In genomic region chr19:44310814-44311213, GRCm38 (mm10) we compare ENCODE assay signal across 20 mouse cellular contexts. TPM values are rescaled to one million over a fixed set of nuclear protein-coding genes. Genes with fewer than 3 reads are reported as not detected.
DNase-seq lines count a peak whose midpoint lies in the region; ATAC-seq and TF ChIP-seq lines count a peak whose summit lies in the region.
"Had no signal": no experiment of that assay in that cellular context is flagged by ENCODE, and none has a peak within 500 bp of the region (broad histone marks: within the 10 kb centered on the region; RNA-seq: fewer than 3 reads in every experiment).

No protein-coding gene starts in this region.

- H3K27me3 ChIP-seq in hindbrain, embryonic 13.5 days = no peaks in the 10 kb centered on the region
- no peaks in the 10 kb centered on the region for H3K27me3 ChIP-seq in hindbrain, postnatal 0 days (ENCODE audit: insufficient read depth, low read length)
- H3K27me3 ChIP-seq in neural tube, embryonic 11.5 days (ENCODE audit: control insufficient read depth, insufficient read depth, low read length) = no peaks in the 10 kb centered on the region
- no peaks in the 10 kb centered on the region for H3K27me3 ChIP-seq in MEL (ENCODE audit: control insufficient read depth in 1 of 2, insufficient read depth in 2 of 2, low read length in 2 of 2)
- no peaks in the 10 kb centered on the region for H3K27me3 ChIP-seq in neural tube, embryonic 13.5 days
- H3K27me3 ChIP-seq: CH12.LX; heart, embryonic 13.5 days; hindbrain, embryonic 12.5 days; midbrain, embryonic 12.5 days had no signal

- TF ChIP-seq RAD21 in MEL (IDR thresholded peaks at IDR 0.05; ENCODE audit: low read depth, low read length) = no peak

- no peaks in the 10 kb centered on the region for H3K9me3 ChIP-seq in hindbrain, embryonic 13.5 days
- H3K9me3 ChIP-seq in hindbrain, postnatal 0 days (ENCODE audit: low read length) = no peaks in the 10 kb centered on the region
- H3K9me3 ChIP-seq in neural tube, embryonic 11.5 days (ENCODE audit: control insufficient read depth, low read length) = no peaks in the 10 kb centered on the region
- no peaks in the 10 kb centered on the region for H3K9me3 ChIP-seq in MEL (replicated peaks; ENCODE audit: insufficient read depth, low read length)
- H3K9me3 ChIP-seq in neural tube, embryonic 13.5 days = no peaks in the 10 kb centered on the region
- H3K9me3 ChIP-seq: heart, embryonic 13.5 days; hindbrain, embryonic 12.5 days; midbrain, embryonic 12.5 days had no signal

- H3K79me2 ChIP-seq in MEL (ENCODE audit: control insufficient read depth, insufficient read depth, low read length, poor library complexity) = no peaks in the 10 kb centered on the region

- no peak for ATAC-seq in hindbrain, embryonic 13.5 days (ENCODE audit: low FRiP score)
- no peak for ATAC-seq in hindbrain, postnatal 0 days
- ATAC-seq in neural tube, embryonic 11.5 days (ENCODE audit: insufficient read depth, low FRiP score, low TSS enrichment) = no peak
- no peak for ATAC-seq in neural tube, embryonic 13.5 days (ENCODE audit: low read depth)

- TF ChIP-seq EP300 in MEL (IDR thresholded peaks at IDR 0.05; ENCODE audit: low read depth in 1 of 2, low read length in 2 of 2) = no peak

- H3K4me3 ChIP-seq in hindbrain, embryonic 13.5 days = no peak overlapping the region
- H3K4me3 ChIP-seq in hindbrain, postnatal 0 days (ENCODE audit: low read length) = no peak overlapping the region
- no peak overlapping the region for H3K4me3 ChIP-seq in neural tube, embryonic 11.5 days (ENCODE audit: low read depth, low read length)
- H3K4me3 ChIP-seq in MEL (ENCODE audit: control insufficient read depth in 1 of 2, insufficient read depth in 1 of 2, low read depth in 2 of 2, low read length in 2 of 2) = no peak overlapping the region
- no peak overlapping the region for H3K4me3 ChIP-seq in neural tube, embryonic 13.5 days
- H3K4me3 ChIP-seq: heart, embryonic 13.5 days; hindbrain, embryonic 12.5 days; midbrain, embryonic 12.5 days had no signal

- H3K4me2 ChIP-seq in hindbrain, embryonic 13.5 days = no peak overlapping the region
- no peak overlapping the region for H3K4me2 ChIP-seq in hindbrain, postnatal 0 days (ENCODE audit: low read depth, low read length)
- no peak overlapping the region for H3K4me2 ChIP-seq in neural tube, embryonic 11.5 days (ENCODE audit: low read depth)
- H3K4me2 ChIP-seq in neural tube, embryonic 13.5 days = peak overlapping the region; percentile 13; the same call in 1 of the 2 replicates
- H3K4me2 ChIP-seq: heart, embryonic 13.5 days; hindbrain, embryonic 12.5 days; midbrain, embryonic 12.5 days had no signal

- no peak for DNase-seq in hindbrain, postnatal 0 days (ENCODE audit: low spot score)
- no peak for DNase-seq in neural tube, embryonic 11.5 days (ENCODE audit: low spot score)
- DNase-seq in neural tube, embryonic 10.5 days (ENCODE audit: extremely low spot score, low spot score) = no peak
- peak; percentile 29 for DNase-seq in MEL (ENCODE audit: low read depth, low spot score)
- DNase-seq in embryo, embryonic 11 days = no peak
- DNase-seq: adrenal gland, postnatal 14 days; cerebellum, postnatal 10 days; gastrocnemius, postnatal 10 days; kidney, adult 9 months; left cerebral cortex, postnatal 4 days; lung, postnatal 14 days; thymus, adult 18-20 months had no signal

- WGBS in hindbrain, embryonic 13.5 days = 19% methylated on average over 5 of the region's 5 CpGs
- 25% methylated on average over 5 of the region's 5 CpGs for WGBS in hindbrain, postnatal 0 days
- WGBS in neural tube, embryonic 11.5 days = 40% methylated on average over 5 of the region's 5 CpGs
- WGBS in neural tube, embryonic 13.5 days = 18% methylated on average over 5 of the region's 5 CpGs

- H3K9ac ChIP-seq in hindbrain, embryonic 13.5 days = no peak overlapping the region
- no peak overlapping the region for H3K9ac ChIP-seq in hindbrain, postnatal 0 days (replicated peaks; ENCODE audit: low read length)
- H3K9ac ChIP-seq in neural tube, embryonic 11.5 days (ENCODE audit: low read length) = no peak overlapping the region
- no peak overlapping the region for H3K9ac ChIP-seq in MEL (ENCODE audit: control insufficient read depth, low read depth, low read length, poor library complexity, severe bottlenecking)
- 0 out of 2 replicates have a peak overlapping the region, but pooled peaks have one; percentile 8 for H3K9ac ChIP-seq in neural tube, embryonic 13.5 days
- H3K9ac ChIP-seq: heart, embryonic 13.5 days; hindbrain, embryonic 12.5 days; liver, embryonic 14.5 days; midbrain, embryonic 12.5 days had no signal

- H3K27ac ChIP-seq in hindbrain, embryonic 13.5 days = peak overlapping the region; percentile 55; the same call in 1 of the 2 replicates
- no peak overlapping the region for H3K27ac ChIP-seq in hindbrain, postnatal 0 days
- peak overlapping the region; percentile 65; the same call in 1 of the 2 replicates for H3K27ac ChIP-seq in neural tube, embryonic 11.5 days (ENCODE audit: low read depth, low read length)
- H3K27ac ChIP-seq in MEL (ENCODE audit: control insufficient read depth, low read depth, low read length) = no peak overlapping the region
- peak overlapping the region; percentile 71; the same call in 1 of the 2 replicates for H3K27ac ChIP-seq in neural tube, embryonic 13.5 days (replicated peaks)
- H3K27ac ChIP-seq: liver, embryonic 14.5 days had no signal

- peaks cover 29% of the 10 kb centered on the region for H3K36me3 ChIP-seq in hindbrain, embryonic 13.5 days
- H3K36me3 ChIP-seq in hindbrain, postnatal 0 days (ENCODE audit: insufficient read depth, low read length) = peaks cover 6% of the 10 kb centered on the region; the same call in 1 of the 2 replicates
- H3K36me3 ChIP-seq in neural tube, embryonic 11.5 days (ENCODE audit: control insufficient read depth, insufficient read depth, low read length) = peaks cover 7% of the 10 kb centered on the region
- peaks cover 7 to 11% of the 10 kb centered on the region in 2 experiments for H3K36me3 ChIP-seq in MEL (ENCODE audit: control insufficient read depth in 1 of 2, insufficient read depth in 2 of 2, low read length in 2 of 2)
- H3K36me3 ChIP-seq in neural tube, embryonic 13.5 days = peaks cover 33% of the 10 kb centered on the region

- TF ChIP-seq POLR2A in MEL (IDR thresholded peaks at IDR 0.05; ENCODE audit: control insufficient read depth in 1 of 2, insufficient read depth in 1 of 2, low read depth in 1 of 2, low read length in 2 of 2, poor library complexity in 1 of 2) = no peak

- H3K4me1 ChIP-seq in hindbrain, embryonic 13.5 days (replicated peaks) = peaks cover 33% of the 10 kb centered on the region
- peaks cover 3% of the 10 kb centered on the region; the same call in 1 of the 2 replicates for H3K4me1 ChIP-seq in hindbrain, postnatal 0 days (ENCODE audit: insufficient read depth, low read length)
- H3K4me1 ChIP-seq in neural tube, embryonic 11.5 days (ENCODE audit: control insufficient read depth, insufficient read depth, low read length) = peaks cover 10% of the 10 kb centered on the region; the same call in 1 of the 2 replicates
- peaks cover 2 to 15% of the 10 kb centered on the region in 2 experiments for H3K4me1 ChIP-seq in MEL (ENCODE audit: control insufficient read depth in 1 of 2, insufficient read depth in 2 of 2, low read length in 2 of 2)
- peaks cover 60% of the 10 kb centered on the region for H3K4me1 ChIP-seq in neural tube, embryonic 13.5 days (replicated peaks)

- no peak for TF ChIP-seq CTCF in hindbrain, postnatal 0 days (IDR thresholded peaks at IDR 0.05; ENCODE audit: low read depth)
- TF ChIP-seq CTCF in MEL (IDR thresholded peaks at IDR 0.05 in 2 of 3, conservative IDR thresholded peaks at IDR 0.05 in 1 of 3; ENCODE audit: control insufficient read depth in 1 of 3, insufficient read depth in 1 of 3, low read depth in 2 of 3, low read length in 3 of 3, poor library complexity in 1 of 3, severe bottlenecking in 1 of 3) = no peak

TF ChIP-seq in MEL, 35 proteins besides CTCF, POLR2A, EP300 and RAD21:
- TF ChIP-seq HCFC1 (IDR thresholded peaks at IDR 0.05; ENCODE audit: low read depth, low read length) (no peak), TAL1 (IDR thresholded peaks at IDR 0.05; ENCODE audit: low read length) (no peak), ZC3H11A (IDR thresholded peaks at IDR 0.05; ENCODE audit: low read depth, low read length) (no peak), MEF2A (IDR thresholded peaks at IDR 0.05; ENCODE audit: extremely low read depth, insufficient replicate concordance, low read depth, low read length, poor library complexity, severe bottlenecking) (no peak), JUND (IDR thresholded peaks at IDR 0.05; ENCODE audit: low read depth, low read length) (no peak), BHLHE40 (IDR thresholded peaks at IDR 0.05; ENCODE audit: borderline replicate concordance, low read depth, low read length) (0 out of 2 replicates have a peak, but pooled peaks have one; percentile 20), USF1 (IDR thresholded peaks at IDR 0.05; ENCODE audit: low read depth, low read length) (peak; percentile 73), CHD2 (IDR thresholded peaks at IDR 0.05; ENCODE audit: low read length) (no peak), ZNF384 (IDR thresholded peaks at IDR 0.05; ENCODE audit: low read depth, low read length) (peak; percentile 86)
TF ChIP-seq in MEL: peak in this region for 3.

RNA-seq across cellular contexts. Expression of gene Scd2, which starts 17.3 kb away (rescaled TPM):
- polyA plus RNA-seq in hindbrain, embryonic 13.5 days (2015; fragmentation: Nextera tagmentation; extraction: Ambion mirVana) = 246 and 249 TPM in 2 replicates
- total RNA-seq in hindbrain, postnatal 0 days (2014; rRNA removed) = 1,071 and 1,235 TPM in 2 replicates
- 274 and 291 TPM in 2 replicates for polyA plus RNA-seq in hindbrain, postnatal 0 days (2015; fragmentation: Nextera tagmentation; extraction: Ambion mirVana)
- polyA plus RNA-seq in neural tube, embryonic 11.5 days (2014; fragmentation: Nextera tagmentation; extraction: Ambion mirVana) = 413 and 424 TPM in 2 replicates
- total RNA-seq in MEL (2012; rRNA removed) = 392 and 554 TPM in 2 replicates
- 100 to 1,000 TPM in 1 of 2 experiments, 10 to 100 TPM in 1; 47.4 to 593 TPM for polyA plus RNA-seq in MEL (2012; ENCODE audit: insufficient read depth in 1 of 2, insufficient read length in 2 of 2, low read depth in 1 of 2, low replicate concordance in 2 of 2, missing spikeins in 1 of 2)
- 255 and 272 TPM in 2 replicates for polyA plus RNA-seq in neural tube, embryonic 13.5 days (2015; fragmentation: Nextera tagmentation; extraction: Ambion mirVana)

RNA-seq across cellular contexts. Expression of gene Scd4, which starts 22.1 kb away (rescaled TPM):
- polyA plus RNA-seq in hindbrain, embryonic 13.5 days (2015; fragmentation: Nextera tagmentation; extraction: Ambion mirVana) = 0.09 and 0.19 TPM in 2 replicates
- total RNA-seq in hindbrain, postnatal 0 days (2014; rRNA removed) = 0.84 and 1.5 TPM in 2 replicates
- polyA plus RNA-seq in hindbrain, postnatal 0 days (2015; fragmentation: Nextera tagmentation; extraction: Ambion mirVana) = 0.09 and 0.16 TPM in 2 replicates
- not detected in 2 replicates for polyA plus RNA-seq in neural tube, embryonic 11.5 days (2014; fragmentation: Nextera tagmentation; extraction: Ambion mirVana)
- 0.16 and 0.31 TPM in 2 replicates for total RNA-seq in MEL (2012; rRNA removed)
- under 1 TPM in 1 of 2 experiments, not detected in 1; 0.36 TPM for polyA plus RNA-seq in MEL (2012; ENCODE audit: insufficient read depth in 1 of 2, insufficient read length in 2 of 2, low read depth in 1 of 2, low replicate concordance in 2 of 2, missing spikeins in 1 of 2)
- 0.06 TPM in 1 of 2 replicates, not detected in the other for polyA plus RNA-seq in neural tube, embryonic 13.5 days (2015; fragmentation: Nextera tagmentation; extraction: Ambion mirVana)
- total RNA-seq: CH12.LX had no signal
- polyA plus RNA-seq: embryonic facial prominence, embryonic 11.5 days had no signal

Comparison
In these comparisons a context has a peak if more than half of its experiments do, and no peak if none do; other contexts are left out.
1. H3K27ac ChIP-seq: peak in hindbrain, embryonic 13.5 days (single experiment), neural tube, embryonic 11.5 days (single experiment) and neural tube, embryonic 13.5 days (single experiment); none in hindbrain, postnatal 0 days (single experiment) and MEL (single experiment).